Mouse (Mus musculus) effector memory CD4-positive, alpha-beta T cell, adult 7 months (primary cell): Measurements from ENCODE around the gene Bnipl. TPM values are rescaled to one million over a fixed set of nuclear protein-coding genes. Genes with fewer than 3 reads are reported as not detected.

Experiments
- polyA plus RNA-seq: library from polyadenylated mRNA; unstranded; fragments of 100-300 nt; shearing (Covaris generic); gene quantifications from one replicate; pipeline ENCODE4 v1.2.1, GENCODE M21; 2017

Bnipl gene
- polyA plus RNA-seq, result not detected

DNA sequence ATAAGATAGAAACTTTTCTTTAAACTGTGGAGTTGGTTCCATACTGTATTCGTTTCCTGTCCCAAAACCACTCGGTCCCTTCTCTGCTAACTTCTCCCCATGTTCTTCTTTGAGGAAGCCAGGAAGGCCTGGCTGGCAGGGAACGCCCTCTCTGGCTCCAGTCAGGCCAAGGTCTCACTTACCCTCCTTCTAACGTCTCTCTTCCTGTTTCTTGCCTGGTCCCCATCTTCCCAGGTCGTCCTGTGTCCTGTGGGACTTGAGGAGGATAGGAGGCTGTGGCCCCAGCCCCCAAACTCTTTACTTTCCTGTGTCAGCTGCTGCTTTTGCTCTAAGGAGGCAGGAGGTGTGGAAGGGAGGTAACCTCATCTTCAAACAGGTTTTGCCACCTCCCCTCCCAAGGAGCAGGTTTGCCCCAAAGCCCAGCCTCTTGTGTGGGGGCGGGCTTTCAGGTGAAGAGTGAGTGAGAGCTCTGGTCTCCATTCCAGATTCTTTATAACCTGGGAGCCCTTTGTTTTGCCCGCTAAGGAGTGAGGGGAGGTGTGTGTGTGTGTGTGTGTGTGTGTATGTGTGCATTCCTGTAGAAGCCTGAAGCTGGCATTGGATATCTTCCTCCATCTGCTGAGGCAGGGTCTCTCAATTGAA is at the start of gene Bnipl:
Gene Bnipl (minus strand): TSS at position 411 of the 642 bp plus-strand sequence.

DNA sequence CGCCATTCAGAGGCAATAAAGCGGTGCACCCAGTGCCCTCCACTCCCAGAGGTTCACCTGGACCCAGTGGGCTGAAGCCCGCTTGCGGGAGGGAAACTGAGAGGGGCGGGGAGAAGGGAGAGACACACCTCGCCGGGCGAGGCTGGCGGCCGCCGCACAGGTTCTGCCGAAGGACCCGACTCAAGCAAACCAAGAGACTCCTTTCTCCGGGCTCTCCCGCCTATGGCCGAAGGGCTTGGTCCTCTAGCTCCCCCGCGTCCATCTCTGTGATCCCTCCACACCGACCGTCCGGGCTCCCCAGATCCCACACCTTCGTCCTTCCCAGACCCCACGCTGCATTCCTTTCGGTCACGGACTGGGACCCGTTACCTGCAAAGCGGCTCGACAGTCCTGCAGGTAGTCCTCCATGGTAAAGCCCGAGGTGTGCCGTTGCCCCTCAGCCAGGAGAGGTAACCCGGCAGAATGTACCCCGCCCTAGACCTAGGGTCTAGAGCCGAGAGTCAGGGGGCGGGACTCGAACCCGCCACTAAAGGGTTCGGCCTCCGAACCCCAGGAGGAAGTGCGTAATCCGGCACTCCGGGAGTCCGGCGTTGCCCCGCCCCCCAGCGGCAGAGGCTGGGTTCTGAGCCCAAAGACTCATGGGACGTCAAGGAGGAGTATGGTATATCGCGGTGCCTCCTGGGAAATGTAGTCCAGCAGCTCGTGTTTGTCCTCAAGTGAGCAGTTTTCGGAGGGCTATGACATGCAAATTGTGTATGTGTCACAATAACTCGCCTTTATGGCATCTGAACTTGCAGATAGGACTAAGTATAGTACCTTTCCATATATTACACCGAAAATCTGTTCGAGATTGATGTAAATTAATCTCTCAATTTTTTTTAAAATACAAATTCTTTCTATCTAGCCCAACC is 30.5 kb upstream of the Bnipl start, which contains the start of the genes Mindy1 and Prune1:
Gene Mindy1 (plus strand): TSS at position 130 of the 911 bp plus-strand sequence.
Gene Prune1 (minus strand): TSS at position 861 of the 911 bp plus-strand sequence.

DNA sequence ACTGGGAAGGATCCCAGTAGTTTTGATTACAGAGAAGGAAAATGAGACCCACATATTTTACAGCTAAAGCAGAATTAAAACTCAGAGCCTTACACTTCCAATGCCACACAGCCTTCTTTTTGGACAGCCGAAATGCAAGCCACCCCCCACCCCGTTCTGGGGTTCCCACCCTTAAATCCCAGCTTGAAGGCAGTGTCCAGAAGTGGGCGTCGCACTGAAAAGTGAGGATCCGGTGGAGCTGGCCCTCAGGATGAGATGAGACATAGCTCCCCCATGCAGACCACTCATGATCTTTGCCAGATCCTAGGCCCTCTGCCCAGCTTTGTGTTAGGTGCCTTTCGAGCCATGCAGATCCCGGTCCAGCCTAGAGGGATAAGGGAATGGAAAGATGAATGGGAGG is 9.5 kb downstream of the Bnipl start, which contains the start of gene Gm128:
Gene Gm128 (minus strand): TSS at position 101 of the 400 bp plus-strand sequence.

DNA sequence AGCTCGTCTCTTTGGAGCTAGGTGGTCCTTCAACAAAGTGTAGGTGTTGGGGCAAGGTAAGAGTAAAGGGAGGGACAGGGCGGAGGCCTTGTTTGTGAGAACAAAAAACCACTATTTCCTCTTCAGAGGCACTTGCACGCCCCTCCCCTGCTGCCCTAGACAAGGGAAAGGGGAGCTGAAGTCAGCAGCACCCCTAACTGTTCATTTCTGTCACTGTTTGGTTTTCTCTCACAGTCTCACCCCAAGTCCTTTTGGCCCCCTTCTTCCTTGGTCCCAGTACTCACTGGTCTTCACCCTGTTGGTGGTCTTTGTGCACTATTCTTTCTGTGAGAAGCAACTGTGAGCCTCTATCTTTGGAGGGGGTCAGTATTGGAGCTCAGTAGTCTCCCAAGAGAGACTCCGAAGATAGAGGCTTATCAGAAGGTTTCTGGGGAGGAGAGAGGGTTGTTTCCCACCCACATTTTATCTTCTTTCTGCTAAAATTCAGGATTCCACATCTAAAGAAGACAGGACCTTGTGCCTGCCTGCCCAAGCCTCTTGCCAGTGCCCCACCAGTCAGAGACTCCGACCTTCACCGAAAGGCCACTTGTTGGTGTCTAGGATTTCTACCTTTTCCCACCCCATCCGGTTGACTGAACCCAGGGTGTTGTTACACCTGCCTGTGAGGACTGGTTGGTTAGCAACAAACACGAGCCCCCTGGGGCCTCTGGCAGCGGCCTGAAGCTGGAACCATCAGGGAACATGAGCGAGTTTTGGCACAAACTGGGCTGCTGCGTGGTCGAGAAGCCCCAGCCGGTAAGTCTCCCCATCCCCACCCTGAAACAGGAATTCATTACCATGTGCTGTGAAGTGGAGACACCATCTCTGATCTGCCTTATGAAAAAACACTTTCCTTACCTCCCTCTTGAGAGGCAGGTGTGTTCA is 19.4 kb downstream of the Bnipl start, which contains the start of gene Mllt11:
Gene Mllt11 (minus strand): TSS at position 874 of the 924 bp plus-strand sequence.

DNA sequence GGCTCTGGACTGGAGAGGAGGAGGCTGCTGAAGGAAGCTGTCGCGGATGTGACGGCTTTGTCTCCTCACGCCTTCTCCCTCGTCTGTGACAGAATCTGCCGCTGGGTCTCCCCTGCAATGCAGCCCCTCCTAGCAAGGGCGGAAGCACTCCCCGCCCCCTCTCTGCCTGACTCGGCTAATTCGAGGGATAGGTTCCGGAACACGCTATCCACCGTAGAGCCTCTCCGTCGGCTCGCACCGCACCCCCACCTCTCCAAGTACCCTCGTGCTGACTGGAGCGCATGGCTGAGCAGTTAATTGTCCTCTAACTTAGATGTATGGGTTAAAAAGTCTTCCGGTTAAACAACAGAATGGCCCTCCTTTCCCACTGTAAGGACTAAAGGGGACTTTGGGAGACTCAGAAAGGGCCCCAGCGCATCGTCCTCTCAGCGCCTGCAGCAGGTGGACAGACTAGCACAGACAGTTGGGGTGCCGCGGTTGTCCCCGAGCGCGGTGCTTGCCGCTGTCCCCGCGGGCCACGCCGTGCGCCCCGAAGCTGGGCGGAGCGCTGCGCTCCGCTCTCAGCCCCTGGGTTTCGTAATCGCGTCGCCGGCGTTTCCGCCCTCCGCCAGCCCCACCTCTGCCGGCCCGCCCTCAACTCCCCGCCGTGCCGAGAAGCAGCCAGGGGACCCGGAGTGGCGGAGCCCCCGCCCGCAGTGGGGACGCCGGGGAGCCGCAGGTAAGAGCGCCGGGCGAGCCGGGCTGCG is 22.7 kb downstream of the Bnipl start, which contains the start of gene Cdc42se1:
Gene Cdc42se1 (plus strand): TSS at position 585 of the 746 bp plus-strand sequence.

DNA sequence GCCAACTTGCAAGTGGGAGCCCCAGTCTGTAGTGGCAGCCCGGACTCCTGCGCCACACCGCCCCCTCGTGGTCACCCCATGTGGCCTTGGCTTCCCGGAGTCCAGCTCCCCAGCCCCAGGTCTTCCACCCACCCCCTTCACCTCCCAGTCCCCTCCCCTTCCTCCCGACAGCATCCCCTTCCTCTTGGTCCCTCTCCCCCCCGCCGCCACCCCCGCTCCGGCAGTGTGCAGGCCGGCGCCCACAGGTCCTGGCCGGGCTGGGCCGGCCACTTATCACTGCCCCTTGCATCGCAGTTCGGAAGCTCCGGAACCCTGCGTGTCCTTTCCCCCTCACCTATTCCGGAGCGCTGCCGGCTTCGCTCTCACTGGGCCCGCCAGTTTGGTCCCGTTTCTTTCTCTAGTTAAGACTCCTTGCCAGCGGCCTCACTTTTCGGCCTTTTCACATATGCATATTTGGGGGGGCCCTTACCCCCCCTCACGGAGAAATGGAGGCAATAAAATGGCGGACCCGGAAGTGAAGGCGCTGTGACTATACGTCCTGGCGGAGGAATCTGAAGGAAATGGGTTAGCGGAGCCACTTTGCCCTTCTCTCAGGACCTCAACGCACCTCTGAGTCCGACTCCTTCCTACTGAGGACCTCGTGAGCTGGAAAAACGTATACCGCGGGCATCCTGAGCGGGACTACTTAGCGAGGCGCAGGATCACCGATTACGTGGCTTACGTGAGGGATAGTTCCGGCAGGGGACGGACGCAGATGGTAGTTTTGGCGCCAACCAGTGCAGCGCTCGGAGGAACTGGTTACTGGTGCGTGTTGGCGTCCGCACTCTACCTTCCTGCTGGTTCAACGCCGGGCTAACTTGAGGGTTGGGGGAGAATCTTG is 33.5 kb downstream of the Bnipl start, which contains the start of gene Gabpb2:
Gene Gabpb2 (minus strand): TSS at position 662 of the 880 bp plus-strand sequence.

Other genes starting within 250 kb of the Bnipl start
- gene Zfp687, start 235.7 kb downstream of the Bnipl start, polyA plus RNA-seq, result 42.4 TPM
- 289 TPM for gene Psmd4, start 208.6 kb downstream of the Bnipl start, polyA plus RNA-seq
- 31.1 TPM for gene Pip5k1a, start 144.3 kb downstream of the Bnipl start, polyA plus RNA-seq
- gene Vps72, start 140.2 kb downstream of the Bnipl start, polyA plus RNA-seq, result 82.6 TPM
- gene Tmod4, start 126.7 kb downstream of the Bnipl start, polyA plus RNA-seq, result 1.4 TPM
- gene Scnm1, start 117.2 kb downstream of the Bnipl start, polyA plus RNA-seq, result 58.6 TPM
- 29.5 TPM for gene Lysmd1, start 117.1 kb downstream of the Bnipl start, polyA plus RNA-seq
- 282 TPM for gene Tnfaip8l2, start 108.8 kb downstream of the Bnipl start, polyA plus RNA-seq
- 1.2 TPM for gene Sema6c, start 90.7 kb downstream of the Bnipl start, polyA plus RNA-seq
- 22.4 TPM for gene Gabpb2, start 33.3 kb downstream of the Bnipl start, polyA plus RNA-seq
- gene Cdc42se1, start 22.5 kb downstream of the Bnipl start, polyA plus RNA-seq, result 307 TPM
- gene Mllt11, start 19.0 kb downstream of the Bnipl start, polyA plus RNA-seq, result 8.7 TPM
- 0.77 TPM for gene Gm128, start 9.6 kb downstream of the Bnipl start, polyA plus RNA-seq
- gene Mindy1, start 30.2 kb upstream of the Bnipl start, polyA plus RNA-seq, result 27.4 TPM
- 8.4 TPM for gene Prune1, start 30.9 kb upstream of the Bnipl start, polyA plus RNA-seq
- 2.0 TPM for gene Anxa9, start 56.0 kb upstream of the Bnipl start, polyA plus RNA-seq
- 204 TPM for gene Cers2, start 63.6 kb upstream of the Bnipl start, polyA plus RNA-seq
- 20.6 TPM for gene Setdb1, start 106.0 kb upstream of the Bnipl start, polyA plus RNA-seq
- not detected for gene 4930558C23Rik, start 151.6 kb upstream of the Bnipl start, polyA plus RNA-seq
- 57.2 TPM for gene Arnt, start 183.2 kb upstream of the Bnipl start, polyA plus RNA-seq
- gene Ctsk, start 248.1 kb upstream of the Bnipl start, polyA plus RNA-seq, result not detected